Mouse (Mus musculus) left cerebral cortex, postnatal 14 days (tissue): ENCODE results near the gene Zfp369. TPM values are rescaled to one million over a fixed set of nuclear protein-coding genes. Genes with fewer than 3 reads are reported as not detected.
"Not testable (repeated sequence)": the region's sequence is repeated elsewhere in the genome, so short reads cannot be mapped to it uniquely, and the experiment has no call there.

Experiments used
- DNase-seq, 2 experiments: peaks; one replicate each; pipeline ENCODE4 v3.0.0; 2021 to 2022; ENCODE audit warnings: low spot score in 2 of 2, mixed read lengths in 1 of 2
- intact Hi-C: fragments of 180-260 bp; cut with DNase I; formaldehyde crosslinking; loops from one replicate; pipeline ENCODE4 v1.15.1; 2025
- total RNA-seq, 2 experiments: library from RNA; stranded (reverse); gene quantifications; 2 replicates each; pipeline ENCODE4 v1.2.3; 2021

Zfp369 gene
- total RNA-seq, 2 experiments from 2014 or later = 60.2 to 60.7 TPM

- DNase-seq, intact Hi-C loops: not testable (repeated sequence)
Measured at GRCm38 (mm10) chr13:65351768-65352167, 73.2 kb downstream of the Zfp369 start.

Other genes starting within 250 kb of the Zfp369 start
- gene Spata31d1c, start 245.8 kb upstream of the Zfp369 start, total RNA-seq = not detected
- gene Prss47, start 226.1 kb upstream of the Zfp369 start, total RNA-seq = not detected
- gene Mfsd14b, start 165.8 kb upstream of the Zfp369 start, total RNA-seq = 10 to 100 TPM; 38.3 to 42.3 TPM
- gene Olfr465-ps1, start 140.7 kb upstream of the Zfp369 start, total RNA-seq = not detected
- not detected for gene Olfr466, start 128.6 kb upstream of the Zfp369 start, total RNA-seq
- not detected for gene Nlrp4f, start 72.8 kb upstream of the Zfp369 start, total RNA-seq
- gene Gm10775, start 19.3 kb upstream of the Zfp369 start, total RNA-seq = 1 to 10 TPM in 1 of 2 experiments, under 1 TPM in 1; 0.59 to 1.1 TPM
- not detected for gene Gm10139, start 233.9 kb downstream of the Zfp369 start, total RNA-seq